Mouse (Mus musculus) testis, adult 2 months (tissue): ENCODE measurements around the gene Kalrn.

ENCODE experiments used
- CTCF ChIP-seq: fragments of 200-500 bp; IDR thresholded peaks from 2 replicates; pipeline ENCODE4 v1.5.1; 2012; ENCODE audit warnings: low read depth, mild to moderate bottlenecking, inconsistent platforms, low read length, moderate library complexity; ENCODE audit not compliant: control insufficient read depth, insufficient read depth, insufficient replicate concordance
- POLR2A ChIP-seq: fragments of 200-500 bp; IDR thresholded peaks from 2 replicates; pipeline ENCODE4 v1.6.1; 2012; ENCODE audit warnings: low read depth, mild to moderate bottlenecking, inconsistent platforms, low read length, moderate library complexity; ENCODE audit not compliant: control insufficient read depth

GRCm38 (mm10) chr16:34122486-34122885 lies 450.8 kb downstream of the Kalrn start:
- TF ChIP-seq CTCF (no peak), POLR2A (no peak)
